Mouse (Mus musculus): ENCODE data around the gene Cit. TPM values are rescaled to one million over a fixed set of nuclear protein-coding genes. Genes with fewer than 3 reads are reported as not detected.

Cit gene
- polyA plus RNA-seq, 1 experiment from 2014 or later, result 19.9 TPM

DNA sequence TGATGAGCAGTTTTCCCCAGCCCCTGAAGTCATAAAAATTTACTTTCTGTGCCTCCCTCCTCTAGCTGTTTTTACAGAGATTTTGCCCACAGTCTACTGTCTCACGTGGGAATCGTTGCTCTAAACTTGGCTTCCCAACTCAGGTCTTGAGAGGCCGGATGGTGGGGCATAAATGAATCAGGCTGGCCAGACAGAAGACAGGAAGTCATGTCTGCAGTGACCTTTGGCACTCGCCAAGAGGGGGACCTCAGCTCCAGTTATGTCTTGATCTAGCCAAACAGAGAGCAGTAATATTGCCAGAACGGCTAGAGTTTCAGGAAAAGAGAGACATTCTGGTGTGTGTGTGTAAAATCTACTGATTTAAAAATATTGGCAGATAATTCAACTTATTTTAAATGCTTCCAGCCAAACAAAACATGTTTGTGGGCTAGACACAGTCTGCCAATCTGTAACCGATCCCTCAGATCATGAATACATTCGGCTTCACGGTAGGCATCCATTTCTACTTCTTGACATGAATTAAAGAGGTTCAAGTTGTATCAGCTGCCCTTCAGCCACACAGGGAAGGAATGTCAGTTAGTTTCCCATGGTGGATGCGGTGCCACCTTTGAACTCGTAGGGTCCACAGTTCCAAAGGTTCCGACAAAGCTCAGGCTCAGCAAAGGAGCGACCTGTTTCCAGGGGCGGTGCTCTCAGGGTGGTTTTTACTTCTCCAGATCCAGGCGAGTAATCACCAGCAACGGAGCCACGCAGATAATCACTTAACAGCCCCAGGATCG is 5.4 kb downstream of the Cit start:
- DNase-seq (ENCODE audit: low spot score), result no peak

DNA sequence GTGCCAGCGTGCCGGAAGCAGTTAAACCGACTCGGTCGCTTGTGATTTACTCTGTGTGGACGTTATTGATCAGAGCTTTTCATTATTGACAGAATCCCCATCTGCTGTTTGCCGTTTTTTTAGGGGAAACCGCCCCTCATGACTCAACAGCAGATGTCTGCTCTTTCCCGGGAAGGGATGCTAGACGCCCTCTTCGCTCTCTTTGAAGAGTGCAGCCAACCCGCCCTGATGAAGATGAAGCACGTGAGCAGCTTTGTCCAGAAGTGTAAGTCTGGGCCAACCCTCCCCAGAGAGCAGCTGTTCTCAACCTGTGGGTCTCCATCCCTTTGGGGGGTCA is 5.9 kb downstream of the Cit start:
- DNase-seq (ENCODE audit: low spot score), result no peak

DNA sequence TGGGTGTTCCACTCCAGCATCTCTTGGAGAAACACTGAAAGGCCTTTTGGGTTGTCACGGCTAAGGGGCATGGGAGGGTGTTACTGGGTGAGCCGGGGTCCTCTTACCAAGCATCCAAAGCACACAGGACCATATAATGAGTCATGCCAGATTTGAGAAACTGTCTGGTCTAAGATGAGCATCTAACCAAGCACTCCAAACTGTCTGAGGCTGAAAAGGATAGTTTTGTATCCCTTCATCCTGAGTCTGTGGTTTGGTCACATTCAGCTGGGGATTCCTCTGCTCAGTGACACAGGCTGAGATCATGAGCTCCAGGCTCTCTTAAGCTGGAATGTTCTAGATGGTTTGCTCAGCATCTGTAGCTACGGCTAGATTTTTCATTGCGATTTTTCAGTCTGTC is 7.4 kb downstream of the Cit start:
- DNase-seq (ENCODE audit: low spot score), result no peak

DNA sequence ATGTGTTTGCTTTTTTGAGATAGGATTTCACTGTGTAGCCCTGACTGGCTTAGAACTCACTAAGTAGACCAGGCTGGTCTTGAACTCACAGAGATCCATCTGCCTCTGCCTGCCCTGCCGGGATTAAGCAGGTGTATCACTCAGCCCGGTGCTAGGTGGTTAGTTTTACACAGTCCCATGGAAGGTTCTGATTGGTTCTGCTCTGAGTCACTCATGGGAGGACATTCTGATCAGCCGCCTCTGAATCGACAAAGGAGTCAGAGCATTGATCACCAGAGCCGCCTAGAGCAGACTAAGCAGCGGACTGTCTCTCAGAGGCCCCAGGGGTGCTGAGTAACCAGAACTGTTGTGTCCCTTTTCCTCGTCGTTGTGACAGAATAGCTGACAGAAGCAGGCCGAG is 8.6 kb downstream of the Cit start:
- no peak for DNase-seq (ENCODE audit: low spot score)

DNA sequence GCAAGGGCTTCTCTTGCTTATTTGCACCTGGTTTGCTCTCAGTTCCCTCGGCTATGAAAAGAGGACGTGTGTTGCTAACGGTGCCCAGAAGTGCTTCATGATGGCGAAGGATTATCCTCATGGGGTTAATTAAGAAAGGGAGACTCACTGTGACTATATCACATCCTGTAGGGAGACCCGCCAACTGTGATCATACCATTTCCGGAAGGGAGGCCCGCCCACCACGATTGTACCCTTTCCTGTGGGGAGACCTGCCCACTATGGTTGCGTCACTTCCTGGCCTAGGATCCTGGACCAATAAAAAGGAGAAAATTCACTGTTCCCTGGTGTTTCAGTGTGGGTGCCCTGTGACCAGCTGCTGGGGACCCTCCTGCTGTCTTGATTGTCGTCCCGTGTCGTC is 9.3 kb downstream of the Cit start:
- no peak for DNase-seq (ENCODE audit: low spot score)

DNA sequence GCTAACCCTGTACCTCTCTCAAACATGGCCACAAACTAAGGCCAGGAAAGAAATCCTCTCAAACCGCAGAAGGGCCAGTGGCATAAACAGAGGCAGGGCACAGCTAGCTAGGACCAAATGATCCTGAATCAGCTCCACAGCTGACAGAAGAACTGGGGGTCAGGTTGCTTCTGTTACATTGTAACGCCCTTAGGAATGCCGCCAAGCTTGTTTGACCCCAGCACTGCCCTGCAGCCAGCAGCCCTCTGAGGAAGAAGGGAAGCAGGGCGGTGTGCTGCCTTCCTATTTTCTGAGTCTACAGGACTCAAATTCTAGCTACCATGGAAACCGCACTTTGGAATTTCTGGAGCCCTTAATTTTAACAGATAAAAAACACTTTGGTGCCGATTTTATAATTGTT is 13.6 kb downstream of the Cit start:
- DNase-seq (ENCODE audit: low spot score), result no peak

DNA sequence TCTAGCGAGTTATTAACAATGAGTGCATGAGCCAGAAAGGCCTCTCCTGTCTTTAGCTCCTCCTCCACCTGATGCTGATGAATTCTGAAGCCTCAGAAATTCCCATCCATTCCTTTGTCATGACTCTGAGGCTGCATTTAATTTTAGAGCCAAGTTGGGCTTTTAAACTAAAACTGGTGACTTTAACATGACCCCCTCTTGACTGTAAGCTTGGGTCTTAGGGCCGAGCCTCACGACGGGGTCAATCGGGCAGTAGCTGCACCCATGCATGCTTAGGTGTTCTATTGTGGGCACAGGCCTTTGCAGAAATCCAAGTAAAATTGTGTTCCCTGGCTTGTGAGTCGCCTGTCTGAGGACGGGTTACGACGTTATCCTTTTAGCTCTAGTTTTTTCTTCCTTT is 14.4 kb downstream of the Cit start:
- no peak for DNase-seq (ENCODE audit: low spot score)

DNA sequence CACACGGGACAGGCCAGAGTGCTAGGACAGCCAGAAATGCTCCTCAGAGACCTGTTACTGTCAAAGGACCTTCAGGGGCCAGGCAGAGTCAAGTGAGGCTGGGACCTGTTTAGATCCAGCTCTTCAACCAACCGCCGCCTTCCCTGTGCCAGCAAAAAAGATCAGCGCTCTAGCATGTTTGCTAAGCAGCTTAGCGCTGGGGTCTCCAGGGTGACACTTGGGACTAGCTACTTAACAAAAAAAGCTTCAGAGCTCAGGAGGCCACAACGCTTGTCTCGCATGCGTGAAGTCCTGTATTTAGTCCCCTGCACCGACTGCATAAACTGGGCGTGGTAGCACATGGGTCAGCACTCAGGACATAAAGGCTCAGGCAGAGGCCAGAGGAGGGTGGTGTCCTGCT is 16.9 kb downstream of the Cit start:
- DNase-seq (ENCODE audit: low spot score), result no peak

DNA sequence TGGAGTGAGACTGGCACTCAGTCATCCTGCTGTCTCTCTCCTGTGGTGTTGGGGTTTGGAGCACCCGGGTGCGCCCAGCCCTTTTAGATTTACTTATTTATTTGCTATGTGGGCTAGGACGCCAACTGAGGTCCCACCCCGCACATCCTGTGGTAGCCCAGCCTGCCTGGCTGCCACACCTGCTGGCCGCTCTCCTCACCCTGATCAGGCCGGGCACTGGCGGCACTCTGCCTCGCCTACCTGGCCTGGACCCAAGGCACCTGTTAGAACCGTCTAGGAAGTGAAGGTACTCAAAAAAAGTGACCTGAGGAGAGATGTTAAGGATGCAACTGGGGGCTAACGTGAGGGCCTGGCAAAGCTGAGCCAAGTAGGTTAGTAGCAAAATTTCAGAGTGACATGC is 17.4 kb downstream of the Cit start:
- no peak for DNase-seq (ENCODE audit: low spot score)

DNA sequence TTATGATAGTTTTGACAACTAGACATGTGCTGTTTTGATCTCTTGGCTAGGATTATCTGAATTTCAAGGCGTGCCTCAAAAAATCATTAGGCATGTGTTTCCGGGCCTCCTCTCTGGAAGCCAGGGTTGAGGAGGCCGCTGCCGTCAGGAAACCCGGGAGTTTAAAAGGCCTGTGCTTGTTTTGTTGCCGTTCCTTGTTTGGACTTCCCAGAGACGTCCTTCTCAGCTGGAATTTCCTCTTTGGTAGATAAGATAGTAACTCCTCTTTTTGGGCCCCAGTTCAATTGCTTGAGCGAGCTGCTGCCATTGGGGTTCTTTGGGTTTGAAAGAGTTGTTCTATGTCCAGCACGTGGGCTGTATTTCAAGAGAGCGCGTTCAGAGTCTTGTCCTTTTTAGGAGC is 21.2 kb downstream of the Cit start:
- DNase-seq (ENCODE audit: low spot score), result no peak

DNA sequence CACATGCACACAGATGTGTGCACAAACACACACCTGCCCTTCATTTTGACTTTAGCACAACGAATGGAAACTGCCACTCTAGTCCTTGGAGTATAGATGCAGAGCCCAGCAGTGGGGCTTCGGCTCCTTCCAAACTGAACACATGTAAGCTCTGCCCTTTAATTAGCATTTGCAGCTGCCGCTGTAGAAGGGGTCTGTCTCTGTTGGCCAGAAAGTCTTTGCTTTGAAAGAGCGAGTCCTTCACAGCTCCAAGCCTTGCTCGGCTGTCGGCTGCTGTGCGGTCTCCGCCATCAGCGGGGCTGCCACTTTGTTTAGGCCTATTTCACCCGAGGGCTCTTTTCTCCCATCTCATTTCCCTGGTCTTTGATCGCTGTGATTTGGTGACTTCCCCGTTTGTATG is 23.5 kb downstream of the Cit start:
- DNase-seq (ENCODE audit: low spot score), result no peak

DNA sequence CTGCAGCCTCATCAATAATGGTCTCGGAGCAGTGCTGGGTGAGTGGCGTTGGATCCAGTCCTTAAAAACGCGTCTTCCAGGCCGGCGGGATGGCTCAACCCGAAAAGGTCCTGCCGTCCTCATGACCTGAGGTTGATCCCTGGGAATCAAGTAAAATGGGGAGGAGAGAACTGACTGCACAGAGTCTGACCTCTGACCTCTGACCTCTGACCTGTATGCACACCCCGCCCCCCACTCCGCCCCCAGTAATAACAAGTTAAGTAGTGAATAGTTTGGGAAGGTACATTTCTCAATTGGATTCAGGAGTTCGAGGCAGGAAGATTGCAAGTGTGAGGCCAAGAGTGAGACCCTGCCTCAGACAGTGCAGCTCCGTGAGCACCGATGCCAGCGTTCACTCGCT is 24.1 kb downstream of the Cit start:
- DNase-seq (ENCODE audit: low spot score), result no peak

DNA sequence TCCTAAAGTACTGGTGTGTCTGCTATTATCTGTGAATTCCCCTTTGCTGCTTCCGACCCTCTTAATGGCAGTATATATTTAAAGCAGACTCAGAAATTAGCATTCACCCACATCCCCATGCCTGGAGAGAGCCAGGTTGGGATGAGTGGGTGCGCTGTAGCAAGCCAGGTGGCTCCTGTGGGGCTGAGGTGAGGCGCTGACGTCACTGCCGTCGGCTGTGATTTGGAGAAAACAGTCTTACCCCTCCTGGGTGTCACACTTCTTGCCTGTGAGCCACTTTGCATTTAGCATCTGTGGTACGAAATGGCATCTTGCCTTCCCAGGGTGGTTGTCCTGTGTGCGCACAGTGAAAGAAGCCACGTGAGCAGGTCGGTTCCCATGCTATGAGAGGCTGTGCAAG is 26.1 kb downstream of the Cit start:
- DNase-seq (ENCODE audit: low spot score), result no peak

DNA sequence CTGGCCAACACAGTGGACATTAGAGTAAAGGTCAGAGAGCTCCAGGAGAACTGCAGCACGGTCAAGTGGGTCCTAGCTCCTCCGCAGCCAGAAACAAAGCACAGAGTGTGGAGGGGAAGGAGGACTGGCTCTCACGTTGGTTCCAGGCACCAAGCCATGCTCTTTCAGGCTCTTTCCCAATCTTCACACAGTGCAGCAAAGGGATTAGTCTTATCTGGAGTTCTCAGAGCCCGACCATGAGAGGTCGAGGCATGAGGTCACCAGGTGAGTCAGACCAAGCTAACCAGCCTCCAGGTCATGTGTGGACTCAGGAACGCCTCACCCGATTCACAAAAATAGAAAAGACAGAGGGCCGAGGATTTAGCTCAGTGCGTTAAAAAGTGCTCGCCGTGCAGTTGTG is 27.0 kb downstream of the Cit start:
- no peak for DNase-seq (ENCODE audit: low spot score)

DNA sequence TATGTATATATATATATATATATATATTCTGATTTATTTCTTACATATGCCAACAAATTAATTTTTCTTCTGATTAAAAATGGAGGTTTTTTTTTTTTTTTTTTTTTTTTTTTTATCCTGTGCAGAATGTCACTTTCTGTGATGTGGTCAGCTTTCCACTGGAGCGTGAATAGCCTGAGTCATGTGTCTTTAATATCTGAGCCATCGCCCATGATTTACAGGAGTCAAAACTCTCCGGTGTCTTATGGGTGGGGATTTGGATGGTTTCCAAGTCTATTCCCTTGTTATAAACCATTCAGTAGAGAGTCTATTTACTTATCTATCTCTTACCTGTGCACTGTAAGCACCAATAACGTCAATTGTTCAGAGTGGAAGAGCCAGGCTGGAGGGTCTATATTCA is 27.9 kb downstream of the Cit start:
- no peak for DNase-seq (ENCODE audit: low spot score)

DNA sequence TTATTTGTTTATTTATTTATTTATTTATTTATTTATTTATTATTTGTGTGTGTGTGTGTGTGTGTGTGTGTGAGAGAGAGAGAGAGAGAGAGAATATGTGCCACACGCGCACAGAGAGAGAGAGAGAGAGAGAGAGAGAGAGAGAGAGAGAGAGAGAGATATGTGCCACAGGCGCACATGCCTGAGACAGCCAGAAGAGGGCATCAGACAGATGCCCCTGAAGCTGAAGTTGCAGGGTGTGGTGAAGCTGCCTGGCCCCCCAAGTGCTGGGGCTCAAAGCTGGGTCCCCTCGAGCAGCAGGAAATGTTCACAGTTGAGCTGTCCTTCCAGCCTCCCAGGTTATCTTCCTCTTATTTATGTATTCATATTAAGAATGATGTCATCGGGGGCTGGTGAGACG is 32.3 kb downstream of the Cit start:
- no peak for DNase-seq (ENCODE audit: low spot score)

DNA sequence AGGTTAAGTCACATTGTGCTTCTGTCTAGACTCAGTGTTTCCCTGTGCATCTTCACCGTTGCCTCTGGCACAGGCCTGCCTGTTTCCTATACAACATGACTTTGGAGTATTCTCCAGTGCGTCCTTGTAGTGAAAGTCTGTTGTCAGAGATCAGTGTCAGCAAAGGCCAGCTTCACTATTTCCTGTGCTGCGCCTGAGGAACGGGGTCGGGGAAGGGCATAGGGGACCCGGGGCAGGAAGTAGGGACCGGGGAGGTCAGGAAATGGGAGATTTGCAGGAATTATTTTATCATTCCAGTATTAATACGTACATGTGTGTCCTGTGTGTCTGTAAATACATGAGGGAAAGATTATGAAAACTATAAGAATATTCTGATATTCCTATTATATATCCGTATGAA is 37.1 kb downstream of the Cit start:
- no peak for DNase-seq (ENCODE audit: low spot score)

DNA sequence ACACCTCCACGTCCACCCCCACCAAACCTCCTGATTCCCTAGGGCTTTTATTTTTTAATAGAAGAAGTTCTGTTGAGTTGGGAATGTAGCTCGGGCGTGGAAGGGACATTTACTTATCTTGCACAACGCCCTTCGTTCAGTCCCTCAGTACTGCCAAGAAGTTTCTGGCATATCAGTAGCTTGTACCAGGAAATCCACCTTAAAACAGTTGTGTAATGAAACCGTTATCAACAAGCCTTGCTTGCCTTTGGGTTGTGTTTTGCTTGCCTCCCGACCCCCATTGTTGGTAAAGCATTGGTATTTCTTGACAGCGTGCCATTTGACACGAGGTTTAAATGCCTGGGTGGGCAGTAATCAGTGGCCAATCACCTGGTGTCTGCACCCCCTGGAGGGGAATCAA is 39.4 kb downstream of the Cit start:
- DNase-seq (ENCODE audit: low spot score), result no peak

DNA sequence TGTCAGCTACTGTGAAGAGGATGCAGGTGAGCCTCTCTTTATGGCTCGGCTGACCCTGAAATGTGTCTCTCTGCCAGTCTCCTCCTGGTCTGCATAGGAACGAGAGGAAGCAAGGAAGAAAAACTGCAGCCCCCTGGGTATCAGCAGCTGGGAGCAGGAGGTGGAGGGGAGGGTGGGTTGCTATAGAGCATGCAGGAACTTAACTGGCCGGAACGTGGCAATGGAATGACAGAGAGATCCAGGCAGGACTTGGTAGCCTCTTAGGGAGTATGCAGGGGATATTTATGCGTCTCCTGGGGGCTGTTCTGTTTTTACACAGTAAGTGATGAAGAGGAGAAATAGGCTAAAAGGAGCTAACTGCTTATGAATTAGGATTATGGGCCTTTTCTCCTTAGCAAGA is 48.7 kb downstream of the Cit start:
- DNase-seq (ENCODE audit: low spot score), result no peak

DNA sequence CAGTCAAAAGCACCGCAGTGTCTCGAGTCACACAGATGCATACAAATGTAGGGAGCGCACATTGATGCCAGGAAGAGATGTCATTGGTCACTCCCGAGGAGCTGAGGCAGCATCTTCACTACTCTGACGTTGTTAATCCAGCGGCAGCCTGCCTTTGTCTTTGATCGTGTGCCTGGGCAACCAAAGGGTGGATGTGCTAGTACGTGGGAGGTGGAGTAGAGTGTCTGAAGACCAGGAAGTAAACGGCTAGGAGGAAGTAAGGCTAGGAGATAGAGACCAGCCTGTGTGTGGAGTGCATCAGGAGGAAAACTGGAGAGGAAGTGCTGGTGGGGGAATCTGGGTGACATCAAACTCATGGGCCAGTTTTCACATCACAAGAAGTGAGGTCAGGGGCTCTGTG is 52.0 kb downstream of the Cit start:
- DNase-seq (ENCODE audit: low spot score), result no peak

DNA sequence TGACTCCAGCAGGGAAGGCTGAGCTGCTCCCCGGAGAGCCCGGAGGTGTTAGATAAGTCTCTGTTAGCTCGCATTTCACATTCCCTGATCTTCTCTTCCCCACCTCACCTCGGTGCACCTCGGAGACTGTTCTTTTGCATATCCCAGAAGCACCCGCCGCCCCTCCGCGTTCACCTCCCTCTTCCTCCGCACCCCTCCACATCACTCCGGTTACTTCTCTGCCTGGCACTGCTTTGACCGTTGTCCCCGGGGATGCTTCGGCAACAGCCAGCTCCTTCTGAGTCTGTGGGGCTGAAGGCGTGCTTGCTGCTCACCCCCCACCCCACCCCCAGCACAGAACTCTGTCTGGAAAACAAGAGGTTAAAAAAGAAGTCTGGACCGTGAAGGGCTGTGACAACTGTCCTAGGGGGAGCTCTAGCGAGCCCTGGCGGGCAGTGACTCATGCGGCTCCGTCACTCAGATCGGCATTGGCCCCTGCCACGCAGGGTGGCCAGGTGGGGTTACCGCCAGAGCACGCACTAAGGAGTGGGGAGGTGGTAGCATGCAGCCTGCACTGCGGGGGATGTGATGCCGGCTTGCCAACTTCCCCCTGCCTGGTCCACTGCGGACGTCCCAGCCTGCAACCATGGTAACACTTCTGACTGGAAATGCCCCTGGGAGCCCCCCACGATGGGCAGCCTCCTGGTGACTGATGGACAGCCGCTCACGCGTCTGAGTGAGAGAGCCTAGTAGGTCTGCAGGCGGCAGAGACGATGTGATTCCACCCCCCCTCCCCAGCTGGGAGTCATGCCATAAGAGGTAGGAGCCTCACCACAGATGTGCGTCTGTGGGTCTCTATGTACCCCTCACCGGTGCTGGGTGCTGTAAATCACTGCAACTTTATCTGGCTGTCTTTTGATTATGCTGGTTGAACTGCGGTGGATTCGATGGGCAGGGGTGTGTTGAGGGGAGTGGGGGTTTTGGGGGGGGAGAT is 62.2 kb downstream of the Cit start:
- DNase-seq (ENCODE audit: low spot score), result no peak

DNA sequence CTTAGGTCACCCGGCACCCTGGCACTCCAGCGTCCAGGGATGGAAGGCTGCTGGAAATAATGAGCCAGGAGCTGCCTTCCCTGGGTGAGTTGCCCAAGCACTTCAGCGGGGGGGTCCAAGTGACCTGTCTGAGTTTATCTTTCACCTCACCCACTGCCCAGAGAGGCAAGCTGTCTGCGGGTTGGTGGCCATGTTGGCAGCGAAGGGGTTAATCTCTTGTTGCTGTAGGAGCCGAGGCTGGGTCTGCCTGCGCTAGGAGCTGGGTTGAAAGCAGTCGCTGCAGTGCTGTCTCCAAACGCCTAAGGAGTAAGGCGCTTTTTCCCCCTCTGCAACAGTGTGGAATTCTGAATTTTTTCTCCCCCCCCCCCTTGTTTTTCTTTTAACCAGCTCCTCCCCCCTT is 63.2 kb downstream of the Cit start:
- DNase-seq (ENCODE audit: low spot score), result no peak

DNA sequence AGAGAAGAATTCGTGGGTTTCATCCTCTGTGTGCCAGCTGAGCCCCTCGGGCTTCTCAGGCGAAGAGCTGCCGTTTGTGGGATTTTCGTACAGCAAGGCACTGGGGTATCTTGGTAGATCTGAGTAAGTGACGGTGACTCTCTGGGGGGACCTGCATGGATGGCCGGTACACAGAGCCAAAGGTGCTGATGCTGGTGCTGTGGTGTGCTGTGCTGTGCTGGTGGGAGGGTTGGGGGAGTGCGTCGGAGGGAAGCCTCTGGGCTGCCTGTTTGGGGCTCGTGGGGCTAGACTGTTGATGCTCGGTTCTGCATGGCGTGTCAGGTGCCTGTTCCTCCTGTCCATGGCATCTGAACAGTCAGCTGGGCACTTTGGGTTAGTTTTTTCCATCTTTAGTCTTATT is 63.6 kb downstream of the Cit start:
- DNase-seq (ENCODE audit: low spot score), result no peak

All from thymus, postnatal 0 days (tissue).